Mouse (Mus musculus): ENCODE measurements around the gene Mob1a. TPM values are rescaled to one million over a fixed set of nuclear protein-coding genes. Genes with fewer than 3 reads are reported as not detected.

Gene Mob1a
- polyA plus RNA-seq, 1 experiment from 2014 or later = 60.9 TPM

DNA sequence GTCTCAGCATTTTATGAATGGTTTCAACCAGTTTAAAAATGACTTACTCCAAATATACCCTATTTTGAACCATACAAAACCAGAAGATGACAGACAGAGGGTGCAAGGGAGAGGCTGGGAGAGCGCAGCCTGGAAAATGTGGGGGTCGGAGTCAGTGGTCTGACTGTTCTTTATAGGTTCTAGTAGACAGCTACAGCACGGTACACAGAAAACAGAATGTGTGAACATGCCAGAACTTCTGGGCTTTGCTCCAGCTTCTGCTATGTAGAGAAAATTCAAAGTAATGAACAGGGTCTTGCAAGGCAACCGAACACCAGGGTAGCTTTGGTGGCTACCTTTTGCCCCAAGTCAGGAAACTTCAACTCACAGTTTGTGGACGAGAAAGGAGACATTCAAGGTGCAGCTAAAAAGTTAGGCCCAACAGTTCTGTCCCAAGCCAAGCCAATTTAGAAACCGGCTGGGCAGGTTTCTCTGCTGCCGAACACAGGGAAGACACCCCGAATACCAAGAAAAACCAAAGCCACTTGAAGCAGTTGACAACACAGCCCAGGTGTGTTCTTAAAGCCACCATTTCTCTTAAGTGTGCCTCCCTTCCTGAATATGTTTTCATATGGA lies 66.5 kb downstream of the Mob1a start:
- ATAC-seq (ENCODE audit: low FRiP score) (no peak), DNase-seq (ENCODE audit: low spot score) (no peak)
- Histone ChIP-seq H3K4me2 (replicated peaks; ENCODE audit: low read depth, low read length) (no peak overlapping the region), H3K27me3 (ENCODE audit: control insufficient read depth, insufficient read depth, low read length) (no peaks in the 10 kb centered on the region), H3K9me3 (ENCODE audit: control insufficient read depth, low read length) (no peaks in the 10 kb centered on the region), H3K36me3 (ENCODE audit: control insufficient read depth, insufficient read depth, low read length) (0 out of 2 replicates have a peak, but pooled peaks cover 2% of the 10 kb centered on the region), H3K4me3 (ENCODE audit: low read depth, low read length) (no peak overlapping the region), H3K27ac (ENCODE audit: low read depth, low read length) (no peak overlapping the region), H3K4me1 (replicated peaks; ENCODE audit: control insufficient read depth, insufficient read depth, low read length) (no peaks in the 10 kb centered on the region), H3K9ac (ENCODE audit: low read depth, low read length) (no peak overlapping the region)
- 93% methylated on average over 8 of the region's 8 CpGs for WGBS

Other genes starting within 250 kb of the Mob1a start
- gene Pcgf1, start 248.1 kb upstream of the Mob1a start, polyA plus RNA-seq (2014; fragmentation: Nextera tagmentation; extraction: Ambion mirVana) = 38.1 and 39.8 TPM in 2 replicates
- gene Lbx2, start 239.6 kb upstream of the Mob1a start, polyA plus RNA-seq (2014; fragmentation: Nextera tagmentation; extraction: Ambion mirVana) = 0.38 TPM in 1 of 2 replicates, not detected in the other
- 0.91 and 1.0 TPM in 2 replicates for gene Ccdc142, start 224.4 kb upstream of the Mob1a start, polyA plus RNA-seq (2014; fragmentation: Nextera tagmentation; extraction: Ambion mirVana)
- gene Gm42688, start 224.4 kb upstream of the Mob1a start, polyA plus RNA-seq (2014; fragmentation: Nextera tagmentation; extraction: Ambion mirVana) = 1.9 TPM in 2 replicates
- 127 TPM in 2 replicates for gene Mrpl53, start 217.0 kb upstream of the Mob1a start, polyA plus RNA-seq (2014; fragmentation: Nextera tagmentation; extraction: Ambion mirVana)
- gene Mogs, start 210.5 kb upstream of the Mob1a start, polyA plus RNA-seq (2014; fragmentation: Nextera tagmentation; extraction: Ambion mirVana) = 17.1 and 20.2 TPM in 2 replicates
- 160 and 179 TPM in 2 replicates for gene Wbp1, start 204.5 kb upstream of the Mob1a start, polyA plus RNA-seq (2014; fragmentation: Nextera tagmentation; extraction: Ambion mirVana)
- gene Ino80b, start 200.6 kb upstream of the Mob1a start, polyA plus RNA-seq (2014; fragmentation: Nextera tagmentation; extraction: Ambion mirVana) = 18.5 and 21.3 TPM in 2 replicates
- gene Rtkn, start 190.6 kb upstream of the Mob1a start, polyA plus RNA-seq (2014; fragmentation: Nextera tagmentation; extraction: Ambion mirVana) = 17.7 and 18.3 TPM in 2 replicates
- 12.3 and 13.8 TPM in 2 replicates for gene Wdr54, start 169.6 kb upstream of the Mob1a start, polyA plus RNA-seq (2014; fragmentation: Nextera tagmentation; extraction: Ambion mirVana)
- gene 1700003E16Rik, start 169.6 kb upstream of the Mob1a start, polyA plus RNA-seq (2014; fragmentation: Nextera tagmentation; extraction: Ambion mirVana) = 3.7 TPM in 2 replicates
- 75.1 and 81.6 TPM in 2 replicates for gene Dctn1, start 160.1 kb upstream of the Mob1a start, polyA plus RNA-seq (2014; fragmentation: Nextera tagmentation; extraction: Ambion mirVana)
- gene Slc4a5, start 106.2 kb upstream of the Mob1a start, polyA plus RNA-seq (2014; fragmentation: Nextera tagmentation; extraction: Ambion mirVana) = 2.5 and 3.1 TPM in 2 replicates
- 41.8 and 46.9 TPM in 2 replicates for gene Mthfd2, start 108 bp upstream of the Mob1a start, polyA plus RNA-seq (2014; fragmentation: Nextera tagmentation; extraction: Ambion mirVana)
- gene Bola3, start 23.1 kb downstream of the Mob1a start, polyA plus RNA-seq (2014; fragmentation: Nextera tagmentation; extraction: Ambion mirVana) = 110 and 117 TPM in 2 replicates
- gene Tet3, start 133.1 kb downstream of the Mob1a start, polyA plus RNA-seq (2014; fragmentation: Nextera tagmentation; extraction: Ambion mirVana) = 45.3 and 55.6 TPM in 2 replicates
- 57.0 and 65.7 TPM in 2 replicates for gene Dguok, start 181.0 kb downstream of the Mob1a start, polyA plus RNA-seq (2014; fragmentation: Nextera tagmentation; extraction: Ambion mirVana)
- gene Actg2, start 210.2 kb downstream of the Mob1a start, polyA plus RNA-seq (2014; fragmentation: Nextera tagmentation; extraction: Ambion mirVana) = 1.4 and 2.2 TPM in 2 replicates
- gene Stambp, start 246.7 kb downstream of the Mob1a start, polyA plus RNA-seq (2014; fragmentation: Nextera tagmentation; extraction: Ambion mirVana) = 30.8 and 32.0 TPM in 2 replicates

All from hindbrain, embryonic 11.5 days (tissue).